Mouse (Mus musculus): ENCODE measurements around the gene Mapk10.

DNA sequence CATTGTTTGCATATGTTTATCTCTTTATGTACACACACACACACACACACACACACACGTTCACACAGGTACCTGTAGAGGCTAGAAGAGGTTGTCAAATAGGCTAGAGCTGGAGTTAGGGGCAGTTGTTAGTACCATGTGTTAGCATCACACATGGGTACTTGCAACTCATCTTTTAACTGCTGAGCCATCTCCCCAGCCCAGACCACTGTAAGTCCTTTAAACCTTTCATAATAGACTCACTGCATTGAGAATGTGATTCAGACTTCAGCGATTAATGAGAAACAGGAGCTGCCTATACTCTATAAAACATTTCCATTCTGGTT, 322.0 kb downstream of the Mapk10 start:
- TF ChIP-seq CTCF (conservative IDR thresholded peaks at IDR 0.05 in 1 of 2, IDR thresholded peaks at IDR 0.05 in 1 of 2; ENCODE audit: low read depth in 2 of 2, low read length in 2 of 2) = no peak
- no peak for TF ChIP-seq CHD1 (IDR thresholded peaks at IDR 0.05; ENCODE audit: low read depth, low read length)
- no peak for TF ChIP-seq MXI1 (IDR thresholded peaks at IDR 0.05; ENCODE audit: low read depth, low read length)
- TF ChIP-seq E2F4 (IDR thresholded peaks at IDR 0.05; ENCODE audit: insufficient replicate concordance, low read depth, low read length) = no peak
- TF ChIP-seq POLR2AphosphoS2 (IDR thresholded peaks at IDR 0.05; ENCODE audit: low read depth, low read length) = no peak
- TF ChIP-seq POLR2A (IDR thresholded peaks at IDR 0.05; ENCODE audit: low read depth, low read length) = no peak
- TF ChIP-seq ZKSCAN1 (IDR thresholded peaks at IDR 0.05; ENCODE audit: borderline replicate concordance, low read depth, low read length) = no peak
